Mouse (Mus musculus): ENCODE measurements around the gene Prr19.
"Not testable (repeated sequence)": the region's sequence is repeated elsewhere in the genome, so short reads cannot be mapped to it uniquely, and the experiment has no call there.

Gene Prr19

DNA sequence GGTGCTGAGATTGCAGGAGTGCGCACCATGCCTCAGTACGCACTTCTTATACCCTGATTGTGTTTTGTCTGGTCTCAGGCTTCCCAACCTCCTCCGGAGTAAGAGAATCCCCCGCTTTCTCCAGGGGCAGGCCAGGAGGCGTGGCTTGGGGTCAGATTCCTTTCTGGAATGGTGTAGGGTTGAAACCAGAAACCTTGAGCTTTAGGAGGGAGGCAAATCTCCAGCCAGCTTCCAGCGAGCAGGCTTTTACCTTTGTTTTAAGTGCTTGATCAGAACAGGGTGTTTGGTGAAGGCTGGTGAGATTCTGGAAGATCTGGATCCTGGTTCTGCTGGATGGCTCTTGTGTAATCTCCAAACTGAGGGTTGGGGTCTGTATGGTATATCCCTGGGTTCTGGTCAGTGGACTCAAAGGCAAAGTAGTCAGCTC, 20.9 kb downstream of the Prr19 start:
- DNase-seq (ENCODE audit: low read depth, low spot score), result no peak

GRCm38 (mm10) chr7:25323219-25323618, 22.0 kb downstream of the Prr19 start:
- no peak for DNase-seq (ENCODE audit: low read depth, low spot score)

GRCm38 (mm10) chr7:25325431-25325830, 24.2 kb downstream of the Prr19 start:
- not testable (repeated sequence) for DNase-seq (ENCODE audit: low read depth, low spot score)

DNA sequence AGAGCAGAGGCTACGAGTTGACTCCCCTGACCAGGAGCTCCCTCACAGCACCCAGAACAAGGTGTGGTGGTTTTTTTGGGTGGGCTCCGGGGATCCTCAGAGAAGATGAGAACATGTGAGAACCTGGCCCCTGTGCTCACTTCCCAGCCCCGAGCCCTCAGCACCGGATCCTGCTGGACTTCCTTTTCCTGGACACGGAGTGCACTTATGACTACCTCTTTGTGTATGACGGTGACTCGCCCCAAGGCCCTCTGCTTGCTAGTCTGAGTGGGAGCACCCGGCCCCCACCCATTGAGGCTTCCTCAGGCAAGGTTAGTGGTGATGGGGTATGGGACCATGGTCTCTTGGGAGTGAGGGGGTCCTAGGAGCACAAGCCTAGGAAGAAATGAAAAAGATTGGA, 25.0 kb downstream of the Prr19 start:
- no peak for DNase-seq (ENCODE audit: low read depth, low spot score)

GRCm38 (mm10) chr7:25333596-25334307, 32.5 kb downstream of the Prr19 start:
- DNase-seq (ENCODE audit: low read depth, low spot score), result peak; percentile 88

- no peak for DNase-seq (ENCODE audit: low read depth, low spot score)
These were observed 33.3 kb downstream of the Prr19 start for GRCm38 (mm10) chr7:25334472-25334871.

DNA sequence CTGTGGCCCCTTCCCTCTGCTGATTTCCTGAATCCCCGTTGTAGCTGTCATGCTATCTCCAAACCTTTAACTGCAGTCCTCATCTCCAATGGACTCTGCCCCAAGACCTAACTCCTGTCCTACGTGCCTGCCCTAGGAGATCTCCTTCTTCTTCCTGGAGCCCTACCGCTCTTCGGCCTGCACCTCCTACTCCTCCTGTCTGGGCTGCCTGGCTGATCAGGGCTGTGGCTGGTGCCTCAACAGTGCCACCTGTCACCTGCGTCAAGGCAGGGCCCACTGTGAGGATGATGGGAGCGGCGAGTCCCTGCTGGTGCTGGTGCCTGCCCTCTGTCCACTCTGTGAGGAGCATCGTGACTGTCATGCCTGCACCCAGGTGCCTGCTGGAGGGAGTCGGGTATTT, 38.1 kb downstream of the Prr19 start:
- no peak for DNase-seq (ENCODE audit: low read depth, low spot score)

- DNase-seq (ENCODE audit: low read depth, low spot score), result no peak
These were observed 40.0 kb downstream of the Prr19 start for GRCm38 (mm10) chr7:25341000-25341784.

DNA sequence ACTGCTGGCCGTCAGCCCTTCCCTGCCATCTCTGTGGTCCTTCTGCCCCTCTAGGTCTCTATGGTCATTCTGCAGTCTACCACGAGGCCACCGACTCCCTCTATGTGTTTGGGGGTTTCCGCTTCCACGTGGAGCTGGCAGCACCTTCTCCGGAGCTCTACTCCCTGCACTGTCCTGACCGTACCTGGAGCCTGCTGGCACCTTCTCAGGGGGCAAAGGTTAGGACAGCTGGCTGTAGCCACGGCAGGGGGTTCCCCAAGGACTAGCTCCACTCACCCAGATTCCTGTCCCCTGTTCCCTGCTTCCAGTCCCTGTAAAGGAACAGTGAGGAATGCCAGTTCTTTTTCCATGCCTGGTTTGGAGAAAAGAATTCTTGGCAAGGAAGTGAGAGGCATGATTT, 47.6 kb downstream of the Prr19 start:
- DNase-seq (ENCODE audit: low read depth, low spot score), result no peak
